Mouse (Mus musculus): ENCODE data around the gene Gtf3c2.

The Gtf3c2 gene

DNA sequence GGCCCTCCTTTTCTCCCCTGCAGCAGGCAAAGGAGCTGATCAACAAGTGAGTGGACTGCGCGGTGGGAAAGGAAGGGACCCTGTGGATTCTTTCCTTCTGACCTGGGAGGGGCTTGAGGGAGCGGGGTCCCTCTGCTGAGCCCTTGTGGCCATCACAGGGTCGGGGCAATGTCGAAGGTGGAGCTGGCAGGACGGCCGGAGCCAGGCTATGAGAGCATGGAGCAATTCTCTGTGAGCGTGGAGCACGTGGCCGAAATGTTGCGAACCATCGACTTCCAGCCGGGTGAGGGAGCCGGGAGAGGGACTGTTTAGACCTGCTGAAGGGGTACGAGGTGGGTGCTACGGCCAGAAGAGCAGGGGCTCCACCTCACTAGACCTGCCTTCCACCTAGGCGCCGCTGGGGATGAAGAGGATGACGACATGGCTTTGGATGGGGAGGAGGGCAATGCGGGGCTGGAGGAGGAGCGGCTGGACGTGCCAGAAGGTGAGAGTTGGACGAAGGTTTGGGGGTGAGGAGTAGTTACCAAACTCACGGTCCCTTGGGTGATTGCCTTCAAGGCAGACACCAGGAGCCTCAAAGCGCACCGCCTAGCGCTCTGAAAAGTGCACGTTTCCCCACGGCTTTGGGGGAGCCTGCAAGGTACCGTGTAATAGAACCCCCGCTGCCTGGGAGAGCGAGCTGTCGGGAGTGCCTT is 43.1 kb downstream of the Gtf3c2 start:
- TF ChIP-seq GATA4 (IDR thresholded peaks at IDR 0.05; ENCODE audit: insufficient replicate concordance, low read length): no peak

DNA sequence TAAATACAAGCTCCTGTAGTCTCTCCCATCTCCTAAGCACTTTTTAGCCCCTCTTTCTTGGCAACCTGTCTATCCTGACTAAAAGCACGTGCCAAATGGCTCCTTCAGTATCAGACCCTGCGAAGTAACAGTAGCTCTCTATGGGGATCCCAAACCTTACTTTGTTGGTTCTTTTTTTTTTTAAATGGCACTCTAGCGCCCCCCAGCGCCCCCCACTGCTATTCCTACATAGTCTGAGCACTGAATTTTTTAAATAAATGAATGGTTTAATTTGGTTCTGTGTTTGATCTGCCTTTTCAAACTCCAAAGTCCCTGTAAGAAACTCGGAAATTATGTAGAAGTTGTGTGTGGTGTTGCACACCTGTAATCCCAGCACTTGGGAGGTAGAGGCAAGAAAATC is 53.9 kb downstream of the Gtf3c2 start:
- no peak for TF ChIP-seq GATA4 (IDR thresholded peaks at IDR 0.05; ENCODE audit: insufficient replicate concordance, low read length)

DNA sequence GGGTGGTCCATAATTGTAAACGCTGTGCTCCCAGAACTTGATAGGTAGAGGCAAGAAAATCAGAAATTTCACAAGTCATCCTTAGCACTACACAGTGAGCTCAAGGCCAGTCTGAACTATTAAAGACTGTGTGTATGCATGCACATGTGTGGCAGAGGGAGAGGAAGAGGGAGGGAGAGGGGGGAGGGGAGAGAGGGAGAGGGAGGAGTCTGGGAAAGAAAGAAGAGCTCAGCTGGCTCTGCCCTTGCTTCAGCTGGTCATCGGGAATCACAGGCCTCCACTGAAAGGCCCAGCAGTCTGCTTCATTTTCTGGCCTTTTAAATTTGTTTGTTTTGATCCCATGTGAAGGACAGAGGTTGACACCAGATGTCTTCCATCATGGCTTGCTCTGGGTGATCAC is 56.5 kb downstream of the Gtf3c2 start:
- TF ChIP-seq GATA4 (IDR thresholded peaks at IDR 0.05; ENCODE audit: insufficient replicate concordance, low read length): no peak

DNA sequence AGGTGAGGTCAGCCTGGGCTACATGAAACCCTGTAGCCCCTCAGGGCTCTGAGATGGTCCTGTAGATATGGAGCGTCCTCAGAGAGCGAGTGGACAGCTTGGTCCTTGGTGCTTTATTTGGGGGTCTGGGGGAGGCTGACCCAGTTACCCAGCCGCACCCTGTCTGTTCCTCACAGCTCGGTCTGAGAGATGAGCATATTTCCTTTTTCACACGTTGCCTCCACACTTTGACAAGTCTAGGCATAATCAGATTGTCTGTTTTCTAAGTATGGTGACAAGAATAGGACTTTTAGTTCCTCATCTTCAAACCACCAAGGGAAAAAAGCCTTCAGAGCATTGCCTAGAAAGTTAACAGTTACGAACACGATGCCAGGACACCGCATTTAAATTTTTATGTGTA is 58.8 kb downstream of the Gtf3c2 start:
- TF ChIP-seq GATA4 (IDR thresholded peaks at IDR 0.05; ENCODE audit: insufficient replicate concordance, low read length): no peak

DNA sequence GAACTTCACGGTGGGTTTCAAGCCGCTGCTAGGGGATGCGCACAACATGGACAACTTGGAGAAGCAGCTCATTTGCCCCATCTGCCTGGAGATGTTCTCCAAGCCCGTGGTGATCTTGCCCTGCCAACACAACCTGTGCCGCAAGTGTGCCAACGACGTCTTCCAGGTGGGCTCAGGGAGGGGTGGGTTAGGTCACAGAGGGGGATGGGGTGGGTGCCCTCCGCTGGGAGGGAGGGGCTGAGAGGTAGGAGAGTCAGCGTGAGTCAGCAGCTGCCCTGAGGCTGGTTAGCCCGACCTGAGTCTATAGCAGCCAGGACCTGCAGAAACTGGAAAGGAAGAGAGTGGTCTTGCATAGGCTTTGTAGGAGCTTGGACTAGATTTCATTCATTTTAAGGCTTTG is 63.0 kb downstream of the Gtf3c2 start:
- TF ChIP-seq GATA4 (IDR thresholded peaks at IDR 0.05; ENCODE audit: insufficient replicate concordance, low read length): no peak

DNA sequence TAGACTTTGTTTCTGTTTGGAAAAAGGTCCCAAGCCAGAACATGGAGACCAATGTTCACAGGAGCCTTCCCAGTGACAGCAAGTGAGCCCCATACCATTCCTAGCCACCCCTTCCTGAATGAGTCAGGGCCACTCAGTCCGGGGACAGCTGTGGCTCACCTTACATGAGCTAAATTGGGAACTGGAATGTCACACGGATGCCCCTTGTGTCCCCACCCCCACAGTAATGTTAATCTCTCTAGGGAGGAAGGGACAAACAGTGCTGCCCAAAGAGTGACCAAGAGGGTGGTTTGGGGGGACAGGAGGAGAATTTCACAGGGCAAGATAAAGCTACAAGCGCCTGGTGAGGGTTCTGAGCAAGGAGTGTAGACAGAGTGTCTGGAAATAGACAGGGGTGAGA is 63.6 kb downstream of the Gtf3c2 start, which contains the start of gene Trim54:
Trim54 (plus strand) TSS at position 359 of the 400 bp plus-strand sequence.
- TF ChIP-seq GATA4 (IDR thresholded peaks at IDR 0.05; ENCODE audit: insufficient replicate concordance, low read length): no peak

DNA sequence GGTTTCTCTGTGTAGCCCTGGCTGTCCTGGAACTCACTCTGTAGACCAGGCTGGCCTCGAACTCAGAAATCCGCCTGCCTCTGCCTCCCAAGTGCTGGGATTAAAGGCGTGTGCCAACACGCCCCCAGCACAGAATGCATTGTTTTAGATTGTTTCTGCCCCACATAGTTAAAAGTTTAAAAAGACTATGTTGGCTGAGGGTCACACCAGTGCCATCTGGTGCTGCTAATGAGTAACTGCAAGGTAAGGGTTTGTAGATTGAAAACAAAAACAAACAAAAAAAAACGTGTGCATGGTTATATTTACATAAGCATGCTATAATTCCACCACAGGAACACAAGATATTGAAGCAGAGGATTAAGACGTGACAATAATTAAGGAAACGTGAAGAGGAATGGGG is 69.2 kb downstream of the Gtf3c2 start:
- no peak for TF ChIP-seq GATA4 (IDR thresholded peaks at IDR 0.05; ENCODE audit: insufficient replicate concordance, low read length)

DNA sequence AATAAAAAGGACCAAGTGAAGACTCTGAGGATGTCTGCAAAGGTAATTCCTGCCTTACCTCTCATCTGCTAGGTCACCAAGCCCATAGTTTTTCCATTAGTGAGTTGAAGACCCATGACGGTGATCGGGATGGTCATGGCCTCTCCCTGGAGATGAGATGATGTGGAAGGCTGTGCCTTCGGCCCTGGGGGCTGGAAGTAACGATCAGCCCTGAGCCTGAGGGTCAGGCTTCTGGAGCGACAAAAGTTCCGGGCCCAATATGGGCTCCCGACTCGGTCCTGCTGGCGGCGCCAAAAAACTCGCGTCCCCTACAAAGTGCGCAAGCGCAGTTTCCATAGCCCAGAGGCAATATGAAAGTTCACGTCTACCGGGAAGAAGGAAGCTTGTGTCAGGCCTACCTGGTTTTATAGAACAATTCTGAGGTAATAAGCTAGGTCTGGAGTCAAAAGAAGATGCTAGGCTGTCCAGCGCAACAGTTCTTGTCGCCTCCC is 71.9 kb downstream of the Gtf3c2 start, which contains the start of gene Slc30a3:
Slc30a3 (minus strand) TSS at position 238 of the 491 bp plus-strand sequence.
- no peak for TF ChIP-seq GATA4 (IDR thresholded peaks at IDR 0.05; ENCODE audit: insufficient replicate concordance, low read length)

Measured in liver, adult (tissue).